Mouse (Mus musculus) heart, postnatal 14 days (tissue): ENCODE results near the gene Gemin6. TPM values are rescaled to one million over a fixed set of nuclear protein-coding genes. Genes with fewer than 3 reads are reported as not detected.
"Not testable (repeated sequence)": the region's sequence is repeated elsewhere in the genome, so short reads cannot be mapped to it uniquely, and the experiment has no call there.

Experiments
- DNase-seq, 2 experiments: peaks; one replicate each; pipeline ENCODE4 v3.0.0; 2021 to 2022
- intact Hi-C: fragments of 180-260 bp; cut with DNase I; formaldehyde crosslinking; loops from one replicate; pipeline ENCODE4 v1.15.1; 2025
- total RNA-seq, 2 experiments: library from RNA; stranded (reverse); gene quantifications; 2 replicates each; pipeline ENCODE4 v1.2.3; 2021

Gemin6 gene
- total RNA-seq, 2 experiments from 2014 or later = 3.1 to 3.3 TPM

DNA sequence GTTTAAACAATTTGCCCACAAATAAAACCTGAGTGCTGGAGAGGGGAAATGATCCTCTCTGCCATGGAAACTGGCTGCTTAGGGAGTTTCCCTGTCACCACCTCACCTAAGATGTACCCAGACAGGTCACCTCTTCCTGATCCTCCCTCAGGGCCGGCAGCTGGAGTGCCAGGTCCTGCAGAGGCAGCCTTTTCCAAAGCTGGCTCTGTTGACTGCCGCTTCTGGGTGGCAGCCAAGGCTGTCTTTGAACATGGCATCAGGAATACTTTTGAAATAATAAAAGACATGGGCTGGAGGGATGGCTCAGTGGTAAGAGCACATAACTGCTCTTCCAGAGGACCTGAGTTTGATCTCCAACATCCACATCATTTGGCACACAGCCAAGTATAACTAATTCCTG is 5.2 kb downstream of the Gemin6 start:
- intact Hi-C loops = no loop called here
- peak; percentile 32 to 43 for DNase-seq

DNA sequence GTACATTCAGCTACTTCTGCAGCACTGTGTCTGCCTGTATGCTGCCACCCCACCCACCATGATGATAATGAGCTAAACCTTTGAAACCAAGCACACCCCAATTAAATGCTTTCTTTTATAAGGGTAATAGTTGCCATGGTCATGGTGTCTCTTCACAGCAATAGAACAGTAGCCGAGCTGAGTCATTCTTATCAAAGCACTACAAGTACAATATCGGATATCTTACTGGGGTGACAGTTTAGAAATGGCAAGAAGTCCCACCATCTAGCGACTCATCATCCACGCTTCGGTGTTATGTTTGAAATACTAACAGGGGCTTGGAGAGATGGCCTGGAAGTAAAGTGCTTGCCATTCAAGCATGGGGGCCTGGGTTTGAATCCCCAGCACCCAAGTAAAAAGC is 9.6 kb downstream of the Gemin6 start:
- intact Hi-C loops = no loop called here
- no peak for DNase-seq

DNA sequence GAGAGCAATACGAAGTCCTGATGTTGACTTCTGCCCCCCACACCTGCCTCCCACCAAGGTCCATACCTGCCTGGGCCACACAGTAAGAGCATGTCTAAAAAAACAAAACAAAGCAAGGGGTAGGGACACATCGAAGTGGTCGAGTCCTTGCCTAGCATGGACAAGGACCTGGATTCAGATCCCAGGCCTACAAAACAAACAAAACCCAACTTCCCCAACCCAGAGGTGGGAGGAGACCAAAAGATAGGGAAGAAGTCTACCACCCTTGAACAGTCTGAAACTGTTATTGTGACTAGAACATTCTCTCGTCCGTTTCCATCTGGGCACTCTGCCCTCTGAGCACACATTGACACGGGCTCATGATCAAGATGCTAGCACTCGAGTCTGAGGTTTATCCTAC is 10.1 kb downstream of the Gemin6 start:
- DNase-seq = no peak
- intact Hi-C loops = no loop called here

DNA sequence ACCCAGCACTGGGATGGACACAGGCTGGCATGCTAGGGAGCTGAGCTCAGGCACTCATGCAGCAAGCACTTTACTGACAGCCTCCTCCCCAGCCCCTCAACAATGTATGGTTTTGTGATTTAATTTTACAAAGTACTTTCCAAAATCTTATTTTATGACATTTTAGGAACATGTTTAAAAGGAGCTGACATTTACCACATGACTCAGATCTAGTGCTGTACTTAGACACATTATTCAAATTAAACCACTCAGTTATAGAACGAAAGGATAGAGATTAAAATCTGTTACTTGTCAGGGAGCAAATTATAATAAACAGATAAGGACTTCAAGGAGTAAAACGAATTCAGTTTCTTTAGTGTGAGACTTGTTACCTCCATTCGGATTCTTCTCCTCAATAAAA is 11.2 kb downstream of the Gemin6 start:
- DNase-seq = no peak

DNA sequence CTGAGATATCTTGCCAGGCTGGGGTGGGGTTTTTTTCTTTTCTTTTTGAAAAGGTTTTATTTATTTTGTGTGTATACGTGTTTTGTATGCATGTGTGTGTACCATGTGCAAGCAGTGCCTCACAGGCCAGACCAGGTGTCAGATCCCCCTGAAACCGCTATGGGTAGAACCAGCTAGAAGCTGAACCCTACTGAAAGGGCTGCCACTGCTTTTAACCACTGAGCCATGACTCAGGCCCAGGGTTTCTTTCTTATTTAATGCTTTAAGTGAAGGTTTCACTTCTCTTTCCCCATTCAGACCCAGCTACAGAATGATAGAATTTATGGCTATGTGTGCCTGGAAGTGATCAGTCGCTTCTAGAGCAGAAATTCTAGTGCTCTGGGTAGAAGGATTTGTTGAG is 12.6 kb downstream of the Gemin6 start:
- DNase-seq = no peak
- intact Hi-C loops = no loop called here

More for the DNA sequence above, 11.2 kb downstream of the Gemin6 start:
- intact Hi-C loops = no loop called here

DNA sequence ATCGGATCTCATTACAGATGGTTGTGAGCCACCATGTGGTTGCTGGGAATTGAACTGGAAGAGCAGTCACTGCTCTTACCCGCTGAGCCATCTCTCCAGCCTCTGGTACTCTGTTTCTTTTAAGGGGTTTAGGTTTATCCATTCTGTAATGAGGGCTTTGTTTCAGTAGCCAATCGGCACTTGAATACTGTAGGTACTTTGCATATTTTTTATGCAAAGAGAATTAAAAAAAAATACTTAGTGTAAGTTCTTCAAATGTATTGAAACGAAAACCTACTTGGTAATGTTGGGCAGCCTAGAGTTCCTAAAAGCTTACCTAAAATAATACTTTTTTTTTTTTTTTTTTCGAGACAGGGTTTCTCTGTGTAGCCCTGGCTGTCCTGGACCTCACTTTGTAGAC is 13.2 kb downstream of the Gemin6 start:
- intact Hi-C loops = no loop called here
- DNase-seq = no peak

DNA sequence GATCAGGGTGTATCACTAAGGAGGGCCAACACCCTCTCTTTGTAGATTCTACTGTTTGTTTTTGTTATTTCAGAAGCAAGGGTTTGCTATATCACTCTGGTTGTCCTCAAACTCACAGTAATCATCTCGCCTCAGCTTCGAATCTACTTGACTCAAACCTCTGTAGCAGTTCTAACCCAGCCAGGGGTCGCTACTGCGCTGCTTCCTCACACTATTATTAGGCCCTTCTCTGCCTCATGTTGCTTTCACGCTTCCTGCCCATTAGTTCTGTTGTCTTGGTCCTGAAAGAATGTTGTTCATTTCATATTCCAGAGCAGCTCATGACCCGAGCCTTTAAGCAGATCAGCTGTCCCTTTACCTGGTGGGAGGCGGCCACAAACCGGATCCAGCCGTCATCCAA is 17.4 kb downstream of the Gemin6 start:
- intact Hi-C loops = no loop called here
- DNase-seq = no peak

DNA sequence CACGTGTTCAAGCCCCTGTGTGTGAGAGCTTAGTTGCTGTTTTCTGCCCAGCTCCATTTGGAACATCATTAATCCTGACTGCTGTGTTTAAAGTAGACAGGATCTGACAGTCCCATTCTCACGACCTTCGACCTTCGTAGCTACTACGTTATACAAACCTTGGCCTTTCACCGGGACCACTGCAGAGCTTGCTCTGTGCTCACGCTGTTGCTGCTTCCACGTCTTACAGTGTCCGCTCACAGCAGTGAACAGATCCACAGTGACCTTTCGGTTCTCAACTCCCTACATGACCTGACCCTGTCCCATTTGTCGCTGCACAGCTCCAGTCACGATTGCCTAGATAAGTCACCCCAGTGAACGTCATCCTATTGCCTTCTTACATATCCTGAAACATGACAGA is 18.9 kb downstream of the Gemin6 start:
- intact Hi-C loops = no loop called here
- no peak for DNase-seq

DNA sequence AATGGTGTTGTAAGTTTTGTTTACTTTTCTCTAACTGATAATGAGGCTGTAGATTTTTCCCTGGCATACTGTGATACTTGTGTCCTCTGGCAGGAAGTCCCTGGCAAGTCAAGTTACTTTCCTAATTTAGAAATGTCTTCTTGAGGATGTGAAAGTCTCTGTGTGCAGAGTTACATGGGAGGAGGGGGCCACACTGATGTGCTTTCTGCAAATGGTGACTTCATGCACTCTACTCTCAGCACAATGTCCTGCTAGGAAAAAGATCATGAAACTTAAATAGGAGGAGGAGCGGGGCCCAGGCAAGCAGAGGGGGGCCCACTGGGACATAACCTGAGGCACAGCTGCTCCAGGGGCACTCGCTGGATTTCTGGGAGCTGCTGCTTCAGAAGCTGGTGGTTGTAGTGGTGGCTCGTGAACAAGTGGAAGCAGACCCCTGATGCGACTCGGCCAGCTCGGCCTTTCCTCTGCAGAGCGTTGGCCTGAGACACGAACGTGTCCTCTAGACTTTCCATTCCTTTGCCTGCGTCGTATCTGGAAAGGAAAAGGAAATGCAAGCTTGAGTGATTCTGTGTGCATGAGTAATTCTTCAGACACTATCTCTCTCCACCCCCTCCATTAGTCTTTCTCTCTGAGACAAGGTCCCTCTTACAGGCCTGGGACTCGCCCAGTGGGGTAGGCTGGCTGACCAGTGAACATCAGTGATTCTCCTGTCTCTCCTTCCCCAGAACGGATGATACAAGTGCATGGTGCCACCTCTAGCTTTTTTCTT is 28.7 kb downstream of the Gemin6 start:
- intact Hi-C loops = no loop called here
- DNase-seq = no peak

DNA sequence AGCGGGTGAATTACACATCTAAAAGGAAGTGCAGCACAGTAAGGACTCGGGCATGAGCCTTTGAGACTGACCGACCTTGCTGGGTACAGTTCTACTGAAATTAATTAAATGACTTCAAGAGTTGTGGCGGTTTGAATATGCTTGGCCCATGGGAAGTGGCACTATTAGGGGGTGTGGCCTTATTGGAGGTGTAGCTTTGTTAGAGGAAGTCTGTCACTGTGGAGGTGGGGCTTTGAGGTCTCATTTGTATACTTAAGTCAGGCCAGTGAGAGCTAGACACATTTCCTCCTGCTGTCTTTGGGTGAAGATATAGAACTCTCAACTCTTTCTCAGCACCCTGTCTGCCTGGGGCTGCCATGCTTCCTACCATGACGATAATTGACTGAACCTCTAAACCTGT is 30.2 kb downstream of the Gemin6 start:
- intact Hi-C loops = no loop called here
- no peak for DNase-seq

DNA sequence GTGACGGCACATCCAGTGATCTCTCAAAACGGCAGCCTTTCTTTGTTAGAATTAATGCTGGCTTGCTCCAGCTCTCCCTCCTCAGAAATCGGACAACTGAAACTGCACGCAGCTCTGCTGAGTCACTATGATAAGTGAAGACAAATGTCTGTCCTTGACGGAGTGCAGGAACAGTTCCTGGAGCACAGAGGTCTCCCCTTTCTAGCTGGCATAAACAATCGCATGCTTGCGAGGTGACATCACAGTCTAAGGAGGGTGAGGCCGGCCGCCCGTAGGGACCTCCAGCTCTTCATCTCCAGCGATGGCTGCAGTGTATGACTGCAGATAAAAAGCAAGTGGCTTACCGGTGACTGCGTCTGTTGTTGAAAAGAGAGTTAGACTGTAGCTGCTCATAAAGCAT is 31.0 kb downstream of the Gemin6 start:
- intact Hi-C loops = no loop called here
- DNase-seq = peak; percentile 69 to 74

DNA sequence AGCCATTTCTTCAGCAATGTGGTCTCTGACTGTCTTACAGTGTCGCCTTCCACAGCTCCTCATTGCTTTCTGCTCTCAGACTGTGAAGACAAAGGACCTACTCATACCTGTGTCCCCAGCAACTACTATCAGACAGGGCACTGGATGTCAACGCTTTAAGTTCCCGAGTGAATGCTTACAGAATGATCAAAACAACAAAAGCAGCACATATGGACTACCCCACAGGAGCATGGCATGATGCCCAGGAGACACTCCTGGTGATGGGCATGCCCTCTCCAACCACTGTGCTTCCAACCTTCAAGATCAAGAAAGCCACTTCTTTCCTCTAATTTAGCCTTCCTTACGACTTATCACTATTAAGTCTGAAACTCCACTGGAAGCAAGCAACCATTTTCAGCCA is 42.8 kb downstream of the Gemin6 start:
- intact Hi-C loops = no loop called here
- no peak for DNase-seq

DNA sequence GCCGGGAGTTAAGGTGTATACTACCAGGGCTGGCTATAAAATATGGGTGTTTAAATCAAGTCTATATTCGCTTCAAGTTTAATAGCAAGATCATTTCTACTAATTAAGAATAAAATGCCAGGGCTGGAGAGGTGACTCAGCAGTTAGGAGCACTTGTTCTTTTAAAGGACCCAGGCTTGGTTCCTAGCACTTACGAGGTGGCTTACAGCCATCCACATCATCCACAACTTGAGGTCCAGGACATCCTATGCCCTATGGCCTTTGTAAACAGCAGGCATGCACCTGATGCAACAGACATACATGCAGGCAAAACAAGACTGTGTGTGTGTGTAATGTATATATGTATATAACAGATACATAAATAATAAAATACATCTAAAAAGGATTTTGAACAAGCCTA is 43.9 kb downstream of the Gemin6 start:
- intact Hi-C loops = no loop called here

DNA sequence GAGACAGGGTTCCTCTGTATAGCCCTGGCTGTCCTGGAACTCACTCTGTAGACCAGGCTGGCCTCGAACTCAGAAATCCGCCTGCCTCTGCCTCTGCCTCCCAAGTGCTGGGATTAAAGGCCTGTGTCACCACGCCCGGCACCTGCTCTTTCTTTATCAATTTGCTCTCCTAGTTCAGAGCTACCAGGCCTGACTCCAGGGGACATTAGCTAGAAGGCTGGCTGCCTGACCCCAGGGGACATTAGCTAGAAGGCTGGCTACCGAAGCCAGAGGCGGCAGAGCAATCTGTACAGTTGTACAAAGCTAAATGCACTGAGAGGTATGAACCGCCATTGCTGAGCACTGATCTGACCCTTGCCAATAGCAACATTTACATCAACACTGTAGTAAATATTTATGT is 46.4 kb downstream of the Gemin6 start:
- DNase-seq, intact Hi-C loops: not testable (repeated sequence)

More for the DNA sequence above, 43.9 kb downstream of the Gemin6 start:
- no peak for DNase-seq

Other genes starting within 250 kb of the Gemin6 start
- 10 to 100 TPM; 27.0 to 29.3 TPM for gene Hnrnpll, start 162.1 kb upstream of the Gemin6 start, total RNA-seq
- 10 to 100 TPM; 11.0 to 12.4 TPM for gene Galm, start 97.0 kb upstream of the Gemin6 start, total RNA-seq
- gene Srsf7, start 17.1 kb upstream of the Gemin6 start, total RNA-seq = 10 to 100 TPM; 42.8 to 51.6 TPM
- under 1 TPM in 1 of 2 experiments, not detected in 1; 0.07 TPM for gene Ttc39d, start 17.0 kb upstream of the Gemin6 start, total RNA-seq
- gene Morn2, start 65.8 kb downstream of the Gemin6 start, total RNA-seq = 10 to 100 TPM; 10.0 to 12.5 TPM
- gene Dhx57, start 66.0 kb downstream of the Gemin6 start, total RNA-seq = 1 to 10 TPM; 8.2 to 9.7 TPM
- under 1 TPM in 1 of 2 experiments, not detected in 1; 0.39 TPM for gene Arhgef33, start 83.0 kb downstream of the Gemin6 start, total RNA-seq
- not detected for gene Gm10190, start 149.1 kb downstream of the Gemin6 start, total RNA-seq